Mouse (Mus musculus): ENCODE results near the gene Acvr1c.

GRCm38 (mm10) chr2:58237487-58237886, 120.2 kb downstream of the Acvr1c start:
- TF ChIP-seq POLR2A (IDR thresholded peaks at IDR 0.05; ENCODE audit: extremely low read depth, insufficient read depth, low read length) (no peak), CTCF (IDR thresholded peaks at IDR 0.05; ENCODE audit: extremely low read depth, insufficient read depth, low read length) (no peak)
